Mouse (Mus musculus): Measurements from ENCODE around the gene Sympk. TPM values are rescaled to one million over a fixed set of nuclear protein-coding genes. Genes with fewer than 3 reads are reported as not detected.

Gene Sympk
- total and polyA plus RNA-seq, 3 experiments = 122 to 226 TPM; not detected in 1

DNA sequence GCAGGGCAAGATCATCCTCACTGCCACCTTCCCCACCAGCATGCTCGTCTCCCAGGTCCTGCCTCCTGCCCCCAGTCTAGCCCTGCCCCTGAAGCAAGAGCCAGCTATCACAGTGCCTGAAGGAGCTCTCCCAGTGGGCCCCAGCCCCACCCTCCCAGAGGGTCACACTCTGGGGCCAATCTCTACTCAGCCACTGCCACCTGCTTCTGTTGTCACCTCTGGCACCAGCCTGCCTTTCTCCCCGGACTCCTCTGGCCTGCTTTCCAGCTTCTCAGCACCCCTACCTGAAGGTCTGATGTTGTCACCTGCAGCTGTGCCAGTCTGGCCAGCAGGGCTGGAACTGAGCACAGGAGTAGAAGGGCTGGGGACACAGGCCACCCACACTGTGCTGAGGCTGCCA, 73.0 kb downstream of the Sympk start:
- TF ChIP-seq TCF12 (IDR thresholded peaks at IDR 0.05; ENCODE audit: low read depth, low read length) = no peak
- TF ChIP-seq ELF1 (IDR thresholded peaks at IDR 0.05; ENCODE audit: low read depth, low read length) = no peak
- TF ChIP-seq NELFE (IDR thresholded peaks at IDR 0.05; ENCODE audit: low read depth, low read length) = no peak
- no peak for TF ChIP-seq ZKSCAN1 (IDR thresholded peaks at IDR 0.05; ENCODE audit: low read depth, low read length)
- no peak for TF ChIP-seq ETS1 (IDR thresholded peaks at IDR 0.05; ENCODE audit: low read depth, low read length)
- no peak for TF ChIP-seq ZNF384 (IDR thresholded peaks at IDR 0.05; ENCODE audit: low read depth, low read length)
- no peak for TF ChIP-seq SMC3 (IDR thresholded peaks at IDR 0.05; ENCODE audit: low read depth, low read length)
- no peak for TF ChIP-seq CHD2 (IDR thresholded peaks at IDR 0.05; ENCODE audit: low read length)
- no peak for TF ChIP-seq CHD1 (IDR thresholded peaks at IDR 0.05; ENCODE audit: low read depth, low read length)
- no peak for TF ChIP-seq POLR2AphosphoS5 (IDR thresholded peaks at IDR 0.05; ENCODE audit: borderline replicate concordance, low read depth, low read length)
- no peak for TF ChIP-seq BHLHE40 (IDR thresholded peaks at IDR 0.05; ENCODE audit: borderline replicate concordance, low read depth, low read length)
- TF ChIP-seq TAL1 (IDR thresholded peaks at IDR 0.05; ENCODE audit: low read length) = no peak
- no peak for TF ChIP-seq RAD21 (IDR thresholded peaks at IDR 0.05; ENCODE audit: low read depth, low read length)
- no peak for TF ChIP-seq NRF1 (IDR thresholded peaks at IDR 0.05; ENCODE audit: insufficient read depth, low read depth, low read length, poor library complexity, severe bottlenecking)
- no peak for TF ChIP-seq RCOR1 (IDR thresholded peaks at IDR 0.05; ENCODE audit: low read depth, low read length)
- no peak for TF ChIP-seq HCFC1 (IDR thresholded peaks at IDR 0.05; ENCODE audit: low read depth, low read length)
- TF ChIP-seq MXI1 (IDR thresholded peaks at IDR 0.05; ENCODE audit: low read depth, low read length) = no peak
- TF ChIP-seq SIN3A (IDR thresholded peaks at IDR 0.05; ENCODE audit: low read length) = no peak
- DNase-seq (ENCODE audit: low read depth, low spot score) = no peak
- H3K27ac ChIP-seq (ENCODE audit: control insufficient read depth, low read depth, low read length) = no peak overlapping the region
- no peaks in the 10 kb centered on the region for H3K9me3 ChIP-seq (replicated peaks; ENCODE audit: insufficient read depth, low read length)
- H3K36me3 ChIP-seq (ENCODE audit: control insufficient read depth in 1 of 2, insufficient read depth in 2 of 2, low read length in 2 of 2) = no peaks in the 10 kb centered on the region
- H3K9ac ChIP-seq (ENCODE audit: control insufficient read depth, low read depth, low read length, poor library complexity, severe bottlenecking) = no peak overlapping the region
- peaks cover 0 to 9% of the 10 kb centered on the region in 2 experiments; a peak in 3 of 4 replicates for H3K4me1 ChIP-seq (ENCODE audit: control insufficient read depth in 1 of 2, insufficient read depth in 2 of 2, low read length in 2 of 2)
- no peak overlapping the region for H3K4me3 ChIP-seq (ENCODE audit: control insufficient read depth in 1 of 2, insufficient read depth in 1 of 2, low read depth in 2 of 2, low read length in 2 of 2)
- H3K27me3 ChIP-seq (ENCODE audit: control insufficient read depth in 1 of 2, insufficient read depth in 2 of 2, low read length in 2 of 2) = no peaks in the 10 kb centered on the region
- peaks cover 8% of the 10 kb centered on the region; the same call in 1 of the 2 replicates for H3K79me2 ChIP-seq (ENCODE audit: control insufficient read depth, insufficient read depth, low read length, poor library complexity)

DNA sequence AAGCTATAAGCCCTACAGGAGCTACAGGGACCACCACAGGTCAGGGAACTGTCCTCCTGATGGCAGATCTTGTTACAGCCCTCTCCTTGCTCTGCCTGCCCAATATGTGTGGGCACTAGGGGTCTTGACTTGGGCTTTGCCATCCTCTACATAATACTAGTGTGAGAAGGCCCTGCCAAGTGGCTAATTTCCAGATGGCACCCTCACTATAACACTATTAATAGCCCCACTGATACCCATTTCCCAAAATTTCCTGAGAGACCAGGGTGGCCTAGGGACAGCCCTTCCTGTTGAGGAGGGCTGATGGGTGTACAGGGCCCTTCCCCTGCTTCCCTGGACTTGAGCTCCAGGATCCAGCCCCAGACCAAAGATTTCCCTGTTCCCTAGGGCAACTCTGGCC, 73.7 kb downstream of the Sympk start:
- DNase-seq (ENCODE audit: low read depth, low spot score) = no peak
- Histone ChIP-seq H3K27me3 (ENCODE audit: control insufficient read depth in 1 of 2, insufficient read depth in 2 of 2, low read length in 2 of 2) (no peaks in the 10 kb centered on the region), H3K79me2 (ENCODE audit: control insufficient read depth, insufficient read depth, low read length, poor library complexity) (peaks cover 8% of the 10 kb centered on the region; the same call in 1 of the 2 replicates), H3K4me1 (ENCODE audit: control insufficient read depth in 1 of 2, insufficient read depth in 2 of 2, low read length in 2 of 2) (peaks cover 0 to 9% of the 10 kb centered on the region in 2 experiments; a peak in 3 of 4 replicates), H3K27ac (ENCODE audit: control insufficient read depth, low read depth, low read length) (no peak overlapping the region), H3K9me3 (replicated peaks; ENCODE audit: insufficient read depth, low read length) (no peaks in the 10 kb centered on the region), H3K4me3 (ENCODE audit: control insufficient read depth in 1 of 2, insufficient read depth in 1 of 2, low read depth in 2 of 2, low read length in 2 of 2) (no peak overlapping the region), H3K9ac (ENCODE audit: control insufficient read depth, low read depth, low read length, poor library complexity, severe bottlenecking) (no peak overlapping the region), H3K36me3 (ENCODE audit: control insufficient read depth in 1 of 2, insufficient read depth in 2 of 2, low read length in 2 of 2) (no peaks in the 10 kb centered on the region)
- TF ChIP-seq NELFE (IDR thresholded peaks at IDR 0.05; ENCODE audit: low read depth, low read length) (no peak), POLR2A (IDR thresholded peaks at IDR 0.05; ENCODE audit: control insufficient read depth in 1 of 2, insufficient read depth in 1 of 2, low read depth in 1 of 2, low read length in 2 of 2, poor library complexity in 1 of 2) (no peak), MAX (IDR thresholded peaks at IDR 0.05; ENCODE audit: low read length) (no peak), E2F4 (IDR thresholded peaks at IDR 0.05; ENCODE audit: borderline replicate concordance, low read depth, low read length) (no peak), GABPA (IDR thresholded peaks at IDR 0.05; ENCODE audit: low read depth, low read length) (no peak), RCOR1 (IDR thresholded peaks at IDR 0.05; ENCODE audit: low read depth, low read length) (no peak), POLR2AphosphoS2 (IDR thresholded peaks at IDR 0.05; ENCODE audit: low read length) (no peak), MXI1 (IDR thresholded peaks at IDR 0.05; ENCODE audit: low read depth, low read length) (no peak)

All from MEL (cell line).